Mouse (Mus musculus): ENCODE measurements at regions not wholly inside any gene's neighbourhood (a gene's known extent, or its start where the extent isn't known, plus 50 kb on each side); places are given as distances from the start of the nearest gene placed in this dataset.
"Not testable (repeated sequence)": the region's sequence is repeated elsewhere in the genome, so short reads cannot be mapped to it uniquely, and the experiment has no call there.

DNA sequence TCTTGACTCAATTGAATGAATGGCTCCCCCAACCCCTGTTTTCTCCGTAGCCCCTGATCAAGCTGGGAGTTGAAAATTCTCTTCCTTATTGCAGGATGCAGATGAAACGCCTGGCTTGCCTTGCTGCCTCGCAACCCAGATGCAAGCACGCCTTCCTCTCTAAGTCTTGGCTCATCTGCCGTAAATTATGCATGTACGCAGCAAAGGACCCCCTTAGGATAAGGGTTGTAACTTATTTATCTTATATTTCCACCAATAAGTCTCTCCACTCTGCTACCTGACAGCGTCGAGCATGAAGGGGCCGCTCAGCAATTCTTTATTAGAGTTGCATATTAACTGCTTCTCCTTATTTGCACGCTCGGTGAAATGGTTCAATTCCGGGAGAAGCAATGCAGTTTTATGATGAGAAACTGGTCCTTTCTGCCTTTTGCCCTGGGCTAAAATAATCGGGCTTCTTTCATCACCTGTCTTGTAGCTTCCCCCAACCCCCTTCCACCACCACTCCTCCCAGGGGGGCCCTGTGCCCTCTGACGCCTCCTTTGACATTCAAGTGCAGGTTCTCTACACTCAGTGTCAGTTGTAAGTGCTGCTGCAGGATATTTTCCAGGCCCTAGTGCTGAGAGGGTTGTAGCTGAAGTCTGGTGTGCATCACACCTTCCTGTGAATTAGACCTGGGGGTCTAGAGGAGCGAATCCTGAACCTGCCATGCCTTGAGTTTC, 246.0 kb downstream of the Eipr1 start:
- Histone ChIP-seq H3K36me3 (no peaks in the 10 kb centered on the region), H3K9me3 (no peaks in the 10 kb centered on the region), H3K9ac (no peak overlapping the region), H3K4me1 (peaks cover 22% of the 10 kb centered on the region), H3K4me2 (replicated peaks) (no peak overlapping the region; the same call in 1 of the 2 replicates), H3K27ac (no peak overlapping the region), H3K27me3 (replicated peaks) (no peaks in the 10 kb centered on the region), H3K4me3 (no peak overlapping the region)
- 49% methylated on average over 15 of the region's 15 CpGs for WGBS
- ATAC-seq (ENCODE audit: low FRiP score, low read depth) = no peak

DNA sequence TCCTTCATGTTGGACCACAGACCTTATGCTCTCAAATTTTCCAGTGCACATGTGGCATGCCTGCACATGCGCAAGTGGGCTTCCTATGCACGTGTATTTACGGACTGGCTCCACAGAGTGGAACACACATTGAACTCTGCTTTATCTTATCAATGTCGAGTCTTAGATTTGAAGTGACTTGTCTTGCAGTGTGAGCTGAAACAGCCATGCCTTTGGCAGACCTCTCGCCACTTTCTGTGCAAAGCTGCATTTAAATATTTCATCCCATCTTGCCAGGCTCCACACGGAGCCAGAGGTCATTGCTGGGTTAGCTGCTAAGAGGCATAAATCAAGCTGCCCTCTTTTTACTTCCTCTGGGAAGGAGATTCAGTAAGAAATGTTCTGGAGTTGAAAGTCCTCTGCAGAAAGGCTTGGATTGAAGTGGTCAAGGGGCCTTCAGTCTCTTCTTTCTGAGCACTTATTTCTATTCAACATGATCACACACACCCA, 248.4 kb downstream of the Eipr1 start:
- Histone ChIP-seq H3K9me3 (no peaks in the 10 kb centered on the region), H3K27ac (no peak overlapping the region), H3K4me1 (peaks cover 29% of the 10 kb centered on the region), H3K27me3 (replicated peaks) (no peaks in the 10 kb centered on the region), H3K4me2 (replicated peaks) (no peak overlapping the region), H3K9ac (no peak overlapping the region), H3K36me3 (no peaks in the 10 kb centered on the region), H3K4me3 (no peak overlapping the region)
- WGBS = 37% methylated on average over 6 of the region's 6 CpGs
- ATAC-seq (ENCODE audit: low FRiP score, low read depth) = no peak; the same call in 1 of the 2 replicates

- Histone ChIP-seq H3K4me2 (replicated peaks) (no peak overlapping the region), H3K4me1 (peaks cover 18% of the 10 kb centered on the region), H3K4me3 (no peak overlapping the region), H3K9ac (no peak overlapping the region), H3K27me3 (replicated peaks) (no peaks in the 10 kb centered on the region), H3K36me3 (no peaks in the 10 kb centered on the region), H3K27ac (no peak overlapping the region), H3K9me3 (no peaks in the 10 kb centered on the region)
- 86% methylated on average over 13 of the region's 13 CpGs for WGBS
- ATAC-seq (ENCODE audit: low FRiP score, low read depth) = no peak
These were observed 252.9 kb downstream of the Eipr1 start for GRCm38 (mm10) chr12:29004504-29004903.

GRCm38 (mm10) chr12:29014601-29015000, 263.0 kb downstream of the Eipr1 start:
- Histone ChIP-seq H3K9ac (no peak overlapping the region), H3K9me3 (no peaks in the 10 kb centered on the region), H3K27ac (no peak overlapping the region), H3K4me3 (no peak overlapping the region), H3K36me3 (no peaks in the 10 kb centered on the region), H3K27me3 (replicated peaks) (no peaks in the 10 kb centered on the region), H3K4me1 (peaks cover 11% of the 10 kb centered on the region), H3K4me2 (replicated peaks) (no peak overlapping the region)
- 92% methylated on average over 9 of the region's 9 CpGs for WGBS
- no peak for ATAC-seq (ENCODE audit: low FRiP score, low read depth)

- no peaks in the 10 kb centered on the region for H3K9me3 ChIP-seq
- no peaks in the 10 kb centered on the region for H3K36me3 ChIP-seq
- H3K27me3 ChIP-seq (replicated peaks) = no peaks in the 10 kb centered on the region
- ATAC-seq (ENCODE audit: low FRiP score, low read depth) = peak; percentile 88
- H3K4me2 ChIP-seq (replicated peaks) = no peak overlapping the region
- H3K9ac ChIP-seq = no peak overlapping the region
- no peak overlapping the region for H3K27ac ChIP-seq
- no peak overlapping the region for H3K4me3 ChIP-seq
- 35% methylated on average over 10 of the region's 10 CpGs for WGBS
- H3K4me1 ChIP-seq = peaks cover 11% of the 10 kb centered on the region
These were observed 263.7 kb downstream of the Eipr1 start for GRCm38 (mm10) chr12:29015200-29015862.

DNA sequence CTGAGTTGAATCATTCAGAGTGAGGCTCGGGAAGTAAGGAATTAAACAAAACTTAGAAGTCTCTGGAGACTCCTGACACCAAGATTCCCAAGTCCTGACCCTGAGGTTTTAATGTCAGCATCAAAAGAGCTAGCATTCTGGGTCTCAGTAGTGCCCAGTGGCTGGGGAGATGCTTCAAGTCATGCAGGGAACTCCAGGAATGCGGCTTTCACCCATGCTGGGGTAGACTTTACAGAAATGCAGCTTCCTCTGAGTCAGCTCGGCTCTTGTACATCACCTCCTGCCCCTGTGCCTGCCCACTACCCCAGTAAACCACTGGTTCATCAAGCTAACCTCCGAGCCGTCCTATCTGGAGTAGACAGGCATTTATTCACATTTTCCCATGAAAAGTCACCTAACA, 269.5 kb downstream of the Eipr1 start:
- Histone ChIP-seq H3K9ac (no peak overlapping the region), H3K9me3 (no peaks in the 10 kb centered on the region)

GRCm38 (mm10) chr12:29028171-29028570, 276.6 kb downstream of the Eipr1 start:
- no peaks in the 10 kb centered on the region for H3K4me1 ChIP-seq
- H3K9ac ChIP-seq = no peak overlapping the region
- H3K36me3 ChIP-seq = no peaks in the 10 kb centered on the region
- H3K27me3 ChIP-seq (replicated peaks) = no peaks in the 10 kb centered on the region
- 86% methylated on average over 3 of the region's 3 CpGs for WGBS
- no peak for ATAC-seq (ENCODE audit: low FRiP score, low read depth)
- no peak overlapping the region for H3K4me3 ChIP-seq
- no peak overlapping the region for H3K4me2 ChIP-seq (replicated peaks)
- H3K27ac ChIP-seq = no peak overlapping the region
- H3K9me3 ChIP-seq = no peaks in the 10 kb centered on the region

More for the DNA sequence above, 269.5 kb downstream of the Eipr1 start:
- Histone ChIP-seq H3K36me3 (no peaks in the 10 kb centered on the region), H3K4me3 (no peak overlapping the region), H3K27ac (no peak overlapping the region), H3K4me2 (replicated peaks) (no peak overlapping the region), H3K4me1 (no peaks in the 10 kb centered on the region), H3K27me3 (replicated peaks) (no peaks in the 10 kb centered on the region)
- no peak for ATAC-seq (ENCODE audit: low FRiP score, low read depth)
- WGBS = 80% methylated on average over 5 of the region's 5 CpGs

- no peaks in the 10 kb centered on the region for H3K9me3 ChIP-seq
- no peaks in the 10 kb centered on the region for H3K27me3 ChIP-seq (replicated peaks)
- no peak overlapping the region for H3K4me3 ChIP-seq
- 53% methylated on average over 7 of the region's 7 CpGs for WGBS
- no peak overlapping the region for H3K27ac ChIP-seq
- H3K36me3 ChIP-seq = no peaks in the 10 kb centered on the region
- no peak overlapping the region for H3K9ac ChIP-seq
- H3K4me2 ChIP-seq (replicated peaks) = no peak overlapping the region
- no peaks in the 10 kb centered on the region for H3K4me1 ChIP-seq
- no peak for ATAC-seq (ENCODE audit: low FRiP score, low read depth)
These were observed 277.9 kb downstream of the Eipr1 start for GRCm38 (mm10) chr12:29029461-29029860.

DNA sequence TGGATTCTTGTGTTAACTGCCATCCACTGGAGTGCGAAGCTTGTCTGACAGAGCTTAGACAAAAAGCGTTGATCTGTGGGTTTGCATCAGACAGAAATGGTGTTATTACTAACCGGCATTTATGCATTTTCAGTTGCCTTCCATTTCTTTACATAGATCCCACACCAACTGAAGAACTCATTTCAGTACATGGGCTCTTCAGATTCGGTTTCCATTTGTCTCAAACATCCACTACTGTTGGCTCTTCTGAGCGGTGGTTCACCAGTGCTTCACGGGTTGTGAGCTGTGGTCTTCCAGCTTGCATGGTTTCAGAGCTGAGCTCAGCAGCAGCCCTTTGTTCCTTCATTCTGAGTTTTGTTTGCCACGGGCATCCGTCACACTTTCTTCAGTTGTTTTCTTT, 294.4 kb downstream of the Eipr1 start:
- H3K9me3 ChIP-seq = no peaks in the 10 kb centered on the region
- peaks cover 25% of the 10 kb centered on the region for H3K4me1 ChIP-seq
- H3K4me2 ChIP-seq (replicated peaks) = no peak overlapping the region
- no peaks in the 10 kb centered on the region for H3K27me3 ChIP-seq (replicated peaks)
- no peak overlapping the region for H3K27ac ChIP-seq
- no peak overlapping the region for H3K9ac ChIP-seq
- H3K36me3 ChIP-seq = no peaks in the 10 kb centered on the region
- ATAC-seq (ENCODE audit: low FRiP score, low read depth) = no peak
- no peak overlapping the region for H3K4me3 ChIP-seq
- 69% methylated on average over 8 of the region's 8 CpGs for WGBS

GRCm38 (mm10) chr12:29048596-29048995, 297.0 kb downstream of the Eipr1 start:
- not testable (repeated sequence) for ATAC-seq (ENCODE audit: low FRiP score, low read depth)

DNA sequence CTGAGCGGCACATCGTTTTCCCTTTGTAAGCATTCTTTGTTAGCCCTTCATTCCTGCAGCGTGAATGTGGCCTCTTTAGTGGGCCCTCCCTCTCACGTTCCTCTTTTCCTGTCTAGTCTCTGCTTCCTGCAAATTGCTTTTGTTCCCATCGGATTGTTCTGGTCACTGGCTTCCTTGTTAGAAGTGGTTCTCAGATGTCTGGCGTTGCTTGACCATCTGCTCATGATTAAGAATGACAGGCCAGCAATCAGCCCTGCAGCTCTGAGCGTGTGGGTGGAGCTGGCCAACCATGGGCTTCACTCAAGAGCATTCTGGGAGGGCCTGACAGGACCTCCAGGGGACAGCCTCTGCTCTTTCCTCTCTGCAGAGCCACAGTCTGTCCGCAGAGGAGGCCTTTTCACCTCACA, 297.5 kb downstream of the Eipr1 start:
- Histone ChIP-seq H3K4me3 (no peak overlapping the region), H3K27me3 (replicated peaks) (no peaks in the 10 kb centered on the region), H3K36me3 (no peaks in the 10 kb centered on the region), H3K4me1 (peaks cover 27% of the 10 kb centered on the region), H3K9me3 (no peaks in the 10 kb centered on the region), H3K4me2 (replicated peaks) (no peak overlapping the region; the same call in 1 of the 2 replicates), H3K9ac (no peak overlapping the region), H3K27ac (peak overlapping the region; percentile 66)
- WGBS = under 1% methylated on average over 8 of the region's 8 CpGs
- ATAC-seq (ENCODE audit: low FRiP score, low read depth) = peak; percentile 79; the same call in 1 of the 2 replicates

More at GRCm38 (mm10) chr12:29048596-29048995, 297.0 kb downstream of the Eipr1 start:
- peak overlapping the region; percentile 66 for H3K27ac ChIP-seq
- WGBS = 37% methylated on average over 4 of the region's 4 CpGs
- H3K4me3 ChIP-seq; H3K9me3 ChIP-seq; H3K27me3 ChIP-seq (replicated peaks); H3K4me2 ChIP-seq (replicated peaks); H3K9ac ChIP-seq; H3K36me3 ChIP-seq: not testable (repeated sequence)
- H3K4me1 ChIP-seq = peaks cover 26% of the 10 kb centered on the region

GRCm38 (mm10) chr12:29049801-29050200, 298.2 kb downstream of the Eipr1 start:
- ATAC-seq (ENCODE audit: low FRiP score, low read depth) = no peak
- Histone ChIP-seq H3K4me2 (replicated peaks) (no peak overlapping the region), H3K36me3 (no peaks in the 10 kb centered on the region), H3K4me3 (no peak overlapping the region), H3K4me1 (peaks cover 34% of the 10 kb centered on the region), H3K27me3 (replicated peaks) (no peaks in the 10 kb centered on the region), H3K9me3 (no peaks in the 10 kb centered on the region), H3K9ac (no peak overlapping the region), H3K27ac (no peak overlapping the region)
